Mouse (Mus musculus): ENCODE measurements around the gene Olfr1217. TPM values are rescaled to one million over a fixed set of nuclear protein-coding genes. Genes with fewer than 3 reads are reported as not detected.
"Not testable (repeated sequence)": the region's sequence is repeated elsewhere in the genome, so short reads cannot be mapped to it uniquely, and the experiment has no call there.

Olfr1217 gene
- total and polyA plus RNA-seq, 3 experiments: not detected

DNA sequence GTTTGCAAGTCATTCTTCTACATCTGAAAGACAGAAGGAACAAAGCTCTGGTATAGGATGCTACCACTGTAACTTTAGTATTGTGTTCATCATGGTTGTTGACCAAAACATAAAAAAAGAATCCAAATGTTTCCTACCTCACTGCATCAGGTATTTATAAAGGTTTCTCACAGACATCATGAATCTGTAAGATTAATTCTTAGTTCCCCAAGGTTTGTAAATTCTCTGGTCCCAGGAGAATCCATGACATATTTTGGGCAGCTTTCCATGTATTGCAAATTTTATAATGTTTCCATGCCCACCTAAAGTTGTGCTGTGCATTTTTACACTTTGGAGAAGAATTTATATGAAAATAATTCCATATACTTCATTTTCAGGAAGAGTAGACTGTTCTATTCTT is 29.2 kb upstream of the Olfr1217 start, which contains the start of gene Olfr1218:
Olfr1218 (minus strand) TSS at position 101 of the 400 bp plus-strand sequence.
- no peak within 1 kb of the TSS for H3K9ac ChIP-seq (ENCODE audit: insufficient read depth, low read depth)
- no peak for DNase-seq (ENCODE audit: extremely low read depth)
- no peak within 1 kb of the TSS for H3K4me2 ChIP-seq (ENCODE audit: insufficient read depth, low read depth, poor library complexity, severe bottlenecking)
- no peak within 1 kb of the TSS for H3K4me3 ChIP-seq (replicated peaks in 1 of 3; ENCODE audit: low read depth in 2 of 3, low read length in 2 of 3, poor library complexity in 1 of 3)
- no peaks in the 10 kb centered on the region for H3K79me2 ChIP-seq (replicated peaks; ENCODE audit: control insufficient read depth, extremely low read depth, insufficient read depth, poor library complexity, severe bottlenecking)
- no peaks in the 10 kb centered on the region for H3K4me1 ChIP-seq (ENCODE audit: control insufficient read depth in 1 of 2, insufficient read depth in 2 of 2)
- peaks cover 1% of the 10 kb centered on the region for H3K9me3 ChIP-seq (replicated peaks; ENCODE audit: low read length)
- in situ Hi-C loops (cut with MboI; ENCODE audit: low pct_ligation_motif_present, low pct_unique_long_range_greater_than_20kb, low sequenced_read_pairs): no loop called here
- H3K27me3 ChIP-seq (replicated peaks): no peaks in the 10 kb centered on the region
- TF ChIP-seq MAFK (IDR thresholded peaks at IDR 0.05; ENCODE audit: insufficient replicate concordance, low read length): no peak
- no peak for TF ChIP-seq POLR2AphosphoS2 (IDR thresholded peaks at IDR 0.05; ENCODE audit: low read depth, low read length)
- no peak for TF ChIP-seq RAD21 (IDR thresholded peaks at IDR 0.05; ENCODE audit: low read depth, low read length)
- no peak for TF ChIP-seq UBTF (IDR thresholded peaks at IDR 0.05; ENCODE audit: low read depth, low read length)
- TF ChIP-seq NELFE (IDR thresholded peaks at IDR 0.05; ENCODE audit: low read depth, low read length): no peak
- no peak for TF ChIP-seq ZMIZ1 (IDR thresholded peaks at IDR 0.05; ENCODE audit: low read depth, low read length)
- no peak for TF ChIP-seq ZKSCAN1 (IDR thresholded peaks at IDR 0.05; ENCODE audit: borderline replicate concordance, low read depth, low read length)
- TF ChIP-seq HCFC1 (IDR thresholded peaks at IDR 0.05; ENCODE audit: low read depth, low read length): no peak
- TF ChIP-seq BHLHE40 (IDR thresholded peaks at IDR 0.05; ENCODE audit: low read depth, low read length): no peak
- TF ChIP-seq JUN (IDR thresholded peaks at IDR 0.05; ENCODE audit: insufficient read depth, low read depth, low read length): no peak
- no peak for TF ChIP-seq USF2 (conservative IDR thresholded peaks at IDR 0.05; ENCODE audit: low read depth, low read length)
- TF ChIP-seq GABPA (IDR thresholded peaks at IDR 0.05; ENCODE audit: insufficient replicate concordance, low read depth, low read length): no peak
- no peak for TF ChIP-seq JUND (conservative IDR thresholded peaks at IDR 0.05; ENCODE audit: low read depth, low read length)
- dilution Hi-C loops (cut with MboI; ENCODE audit: extremely low pct_ligation_motif_present, extremely low pct_unique_long_range_greater_than_20kb, low sequenced_read_pairs): no loop called here
- no peaks in the 10 kb centered on the region for H3K36me3 ChIP-seq (replicated peaks in 1 of 2; ENCODE audit: control insufficient read depth in 1 of 2, insufficient read depth in 1 of 2, low read length in 1 of 2)
- no peak within 1 kb of the TSS for H3K27ac ChIP-seq (ENCODE audit: insufficient read depth, low read depth)

DNA sequence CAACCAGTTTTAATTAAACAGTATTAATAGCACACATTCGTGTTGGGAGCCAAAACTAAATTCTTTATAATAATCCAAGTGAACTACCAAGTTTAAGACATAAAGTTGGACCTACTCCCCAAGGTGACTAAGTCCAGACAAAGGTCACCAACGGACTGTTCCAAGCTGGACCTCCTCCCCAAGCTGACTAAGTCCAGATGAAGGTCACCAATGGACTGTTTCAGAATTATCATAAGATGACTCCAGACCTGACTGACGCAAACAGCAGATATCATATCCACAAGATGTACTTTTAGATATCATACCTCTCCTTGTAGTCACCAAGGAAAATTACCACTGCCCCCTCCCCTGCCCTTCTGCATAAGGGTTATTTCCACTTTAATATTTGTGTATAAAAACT is 10.4 kb downstream of the Olfr1217 start:
- H3K9ac ChIP-seq (ENCODE audit: insufficient read depth, low read depth); DNase-seq (ENCODE audit: extremely low read depth); H3K9me3 ChIP-seq (replicated peaks; ENCODE audit: low read length); H3K79me2 ChIP-seq (replicated peaks; ENCODE audit: control insufficient read depth, extremely low read depth, insufficient read depth, poor library complexity, severe bottlenecking); H3K4me2 ChIP-seq (ENCODE audit: insufficient read depth, low read depth, poor library complexity, severe bottlenecking); H3K27me3 ChIP-seq (replicated peaks); H3K4me3 ChIP-seq (replicated peaks in 1 of 3; ENCODE audit: low read depth in 2 of 3, low read length in 2 of 3, poor library complexity in 1 of 3); H3K36me3 ChIP-seq (replicated peaks in 1 of 2; ENCODE audit: control insufficient read depth in 1 of 2, insufficient read depth in 1 of 2, low read length in 1 of 2); H3K4me1 ChIP-seq (ENCODE audit: control insufficient read depth in 1 of 2, insufficient read depth in 2 of 2); H3K27ac ChIP-seq (ENCODE audit: insufficient read depth, low read depth); in situ Hi-C loops (cut with MboI; ENCODE audit: low pct_ligation_motif_present, low pct_unique_long_range_greater_than_20kb, low sequenced_read_pairs); dilution Hi-C loops (cut with MboI; ENCODE audit: extremely low pct_ligation_motif_present, extremely low pct_unique_long_range_greater_than_20kb, low sequenced_read_pairs): not testable (repeated sequence)

DNA sequence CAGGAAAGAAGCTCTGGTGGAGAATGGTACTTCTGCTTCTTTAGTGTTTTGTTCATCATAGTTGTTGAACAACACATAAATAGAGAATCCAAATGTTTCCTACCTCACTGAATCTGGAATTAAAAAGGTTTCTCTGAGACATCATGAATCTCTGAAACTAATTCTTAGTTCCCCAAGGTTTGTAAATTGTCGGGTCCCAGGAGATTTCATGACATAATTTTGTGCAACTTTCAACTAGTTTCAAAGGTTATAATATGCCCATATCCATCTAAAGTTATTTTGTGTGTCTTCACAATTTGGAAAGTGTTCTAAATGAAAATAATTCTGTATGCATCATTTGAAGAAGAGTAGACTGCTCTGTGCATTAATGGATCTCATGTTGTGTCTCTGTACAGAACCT is 13.6 kb downstream of the Olfr1217 start, which contains the start of gene Olfr1216:
Olfr1216 (minus strand) TSS at position 101 of the 400 bp plus-strand sequence.
- no peaks in the 10 kb centered on the region for H3K79me2 ChIP-seq (replicated peaks; ENCODE audit: control insufficient read depth, extremely low read depth, insufficient read depth, poor library complexity, severe bottlenecking)
- no peak within 1 kb of the TSS for H3K4me2 ChIP-seq (ENCODE audit: insufficient read depth, low read depth, poor library complexity, severe bottlenecking)
- H3K9me3 ChIP-seq (replicated peaks; ENCODE audit: low read length): peaks cover 10% of the 10 kb centered on the region
- H3K4me1 ChIP-seq (ENCODE audit: control insufficient read depth in 1 of 2, insufficient read depth in 2 of 2): no peaks in the 10 kb centered on the region
- no peak within 1 kb of the TSS for H3K9ac ChIP-seq (ENCODE audit: insufficient read depth, low read depth)
- no peaks in the 10 kb centered on the region for H3K27me3 ChIP-seq (replicated peaks)
- no peak within 1 kb of the TSS for H3K4me3 ChIP-seq (replicated peaks in 1 of 3; ENCODE audit: low read depth in 2 of 3, low read length in 2 of 3, poor library complexity in 1 of 3)
- TF ChIP-seq SMC3 (IDR thresholded peaks at IDR 0.05; ENCODE audit: low read depth, low read length): no peak
- TF ChIP-seq RCOR1 (conservative IDR thresholded peaks at IDR 0.05; ENCODE audit: low read depth, low read length): no peak
- no peak for TF ChIP-seq CHD2 (IDR thresholded peaks at IDR 0.05; ENCODE audit: low read length)
- TF ChIP-seq E2F4 (IDR thresholded peaks at IDR 0.05; ENCODE audit: insufficient replicate concordance, low read depth, low read length): no peak
- TF ChIP-seq MAX (IDR thresholded peaks at IDR 0.05; ENCODE audit: low read length): no peak
- no peak for TF ChIP-seq POLR2A (IDR thresholded peaks at IDR 0.05; ENCODE audit: low read depth, low read length)
- no peak for TF ChIP-seq CTCF (conservative IDR thresholded peaks at IDR 0.05 in 1 of 2, IDR thresholded peaks at IDR 0.05 in 1 of 2; ENCODE audit: low read depth in 2 of 2, low read length in 2 of 2)
- TF ChIP-seq ETS1 (conservative IDR thresholded peaks at IDR 0.05; ENCODE audit: low read depth, low read length): no peak
- TF ChIP-seq MYC (IDR thresholded peaks at IDR 0.05; ENCODE audit: low read depth, low read length): no peak
- TF ChIP-seq PAX5 (IDR thresholded peaks at IDR 0.05; ENCODE audit: low read length): no peak
- no peak for TF ChIP-seq POLR2AphosphoS2 (IDR thresholded peaks at IDR 0.05; ENCODE audit: low read depth, low read length)
- no peak for TF ChIP-seq BHLHE40 (IDR thresholded peaks at IDR 0.05; ENCODE audit: low read depth, low read length)
- no peak for DNase-seq (ENCODE audit: extremely low read depth)
- H3K36me3 ChIP-seq (replicated peaks in 1 of 2; ENCODE audit: control insufficient read depth in 1 of 2, insufficient read depth in 1 of 2, low read length in 1 of 2): no peaks in the 10 kb centered on the region
- dilution Hi-C loops (cut with MboI; ENCODE audit: extremely low pct_ligation_motif_present, extremely low pct_unique_long_range_greater_than_20kb, low sequenced_read_pairs) (no loop called here), in situ Hi-C loops (cut with MboI; ENCODE audit: low pct_ligation_motif_present, low pct_unique_long_range_greater_than_20kb, low sequenced_read_pairs) (no loop called here)
- no peak within 1 kb of the TSS for H3K27ac ChIP-seq (ENCODE audit: insufficient read depth, low read depth)

Measured in CH12.LX (cell line).